Mouse (Mus musculus): ENCODE data around the gene Sctr. TPM values are rescaled to one million over a fixed set of nuclear protein-coding genes. Genes with fewer than 3 reads are reported as not detected.

Gene Sctr
- 0.75 and 1.4 TPM in 2 replicates for polyA plus RNA-seq (2015; fragmentation: Nextera tagmentation; extraction: Ambion mirVana)

DNA sequence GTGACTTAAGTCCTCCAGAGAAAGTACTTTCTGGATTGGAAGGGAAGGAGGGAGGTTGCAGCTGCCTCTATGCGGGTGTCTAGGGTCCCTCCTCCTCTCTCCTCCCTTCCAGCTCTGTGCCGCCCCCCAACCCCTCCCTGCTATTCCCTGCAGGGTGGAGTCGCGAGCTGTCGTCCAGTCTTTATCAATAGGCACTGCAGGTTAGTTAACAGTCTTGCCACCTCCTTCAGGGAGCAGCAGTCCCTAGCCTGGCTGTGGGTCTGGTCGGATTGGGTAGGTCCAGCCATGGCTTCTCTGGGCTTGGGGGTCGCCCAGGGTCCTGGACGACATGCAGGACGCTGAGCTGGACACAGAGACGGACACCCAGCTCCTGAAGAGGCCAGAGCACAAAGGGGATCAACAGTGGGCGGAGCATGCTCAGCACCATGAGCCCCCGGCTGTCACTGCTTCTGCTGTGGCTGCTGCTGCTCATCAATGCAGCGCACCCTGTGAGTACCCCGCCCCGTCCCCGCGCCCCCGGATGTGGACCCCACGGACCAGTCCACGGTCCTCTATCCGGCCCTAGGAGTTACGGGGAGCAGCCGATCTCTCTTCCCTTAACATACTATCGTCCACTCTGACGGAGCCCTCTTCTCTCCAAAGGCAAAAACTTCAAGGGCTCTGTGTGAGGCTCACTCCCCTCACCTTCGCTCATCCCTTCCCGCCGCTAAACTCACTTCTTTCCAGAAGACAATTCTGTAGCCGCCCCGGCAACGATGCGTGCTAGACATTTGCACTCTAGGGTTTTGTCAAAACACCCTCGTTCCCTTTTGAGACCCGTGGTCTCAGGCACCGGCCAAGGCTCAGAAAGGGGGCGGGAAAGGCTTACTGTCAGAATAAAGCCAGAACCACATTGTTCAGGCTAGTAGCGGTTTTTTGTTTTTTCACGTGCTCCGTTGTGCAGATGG is at the start of gene Sctr:
Gene Sctr, plus strand, starts transcription at position 51 of the 947 bp plus-strand sequence.
- WGBS: under 1% methylated on average over 39 of the region's 39 CpGs
- peak within 1 kb of the TSS; percentile 88 for H3K4me2 ChIP-seq
- H3K27me3 ChIP-seq (replicated peaks): peaks cover 7% of the 10 kb centered on the region; the same call in 1 of the 2 replicates
- H3K9me3 ChIP-seq: no peaks in the 10 kb centered on the region
- peaks cover 15% of the 10 kb centered on the region for H3K4me1 ChIP-seq
- H3K36me3 ChIP-seq (replicated peaks): no peaks in the 10 kb centered on the region
- H3K27ac ChIP-seq: no peak within 1 kb of the TSS
- peak within 1 kb of the TSS; percentile 33; the same call in 1 of the 2 replicates for H3K9ac ChIP-seq
- H3K4me3 ChIP-seq: peak within 1 kb of the TSS; percentile 45
- peak; percentile 85 for ATAC-seq (replicated peaks)

GRCm38 (mm10) chr1:119957716-119958222 is 48.9 kb upstream of the Sctr start:
- Histone ChIP-seq H3K4me3 (no peak overlapping the region), H3K4me1 (0 out of 2 replicates have a peak, but pooled peaks cover 4% of the 10 kb centered on the region), H3K9ac (no peak overlapping the region), H3K4me2 (no peak overlapping the region), H3K9me3 (no peaks in the 10 kb centered on the region), H3K27me3 (replicated peaks) (no peaks in the 10 kb centered on the region), H3K27ac (no peak overlapping the region), H3K36me3 (replicated peaks) (no peaks in the 10 kb centered on the region)
- ATAC-seq (replicated peaks): no peak
- WGBS: 65% methylated on average over 9 of the region's 9 CpGs

- 95% methylated on average over 4 of the region's 4 CpGs for WGBS
- no peak overlapping the region for H3K9ac ChIP-seq
- no peak overlapping the region for H3K4me2 ChIP-seq
- no peaks in the 10 kb centered on the region for H3K27me3 ChIP-seq (replicated peaks)
- 0 out of 2 replicates have a peak, but pooled peaks have one; percentile 38 for ATAC-seq (replicated peaks)
- no peaks in the 10 kb centered on the region for H3K36me3 ChIP-seq (replicated peaks)
- no peak overlapping the region for H3K4me3 ChIP-seq
- no peaks in the 10 kb centered on the region for H3K9me3 ChIP-seq
- H3K4me1 ChIP-seq: 0 out of 2 replicates have a peak, but pooled peaks cover 4% of the 10 kb centered on the region
- no peak overlapping the region for H3K27ac ChIP-seq
These were observed 47.2 kb upstream of the Sctr start for GRCm38 (mm10) chr1:119959464-119959863.

- H3K27me3 ChIP-seq (replicated peaks): no peaks in the 10 kb centered on the region
- H3K4me2 ChIP-seq: no peak overlapping the region
- ATAC-seq (replicated peaks): no peak
- H3K36me3 ChIP-seq (replicated peaks): no peaks in the 10 kb centered on the region
- H3K9ac ChIP-seq: no peak overlapping the region
- 0 out of 2 replicates have a peak, but pooled peaks cover under 1% of the 10 kb centered on the region for H3K4me1 ChIP-seq
- H3K9me3 ChIP-seq: no peaks in the 10 kb centered on the region
- H3K27ac ChIP-seq: no peak overlapping the region
- WGBS: 72% methylated on average over 7 of the region's 7 CpGs
- H3K4me3 ChIP-seq: no peak overlapping the region
These were observed 46.8 kb upstream of the Sctr start for GRCm38 (mm10) chr1:119959920-119960319.

DNA sequence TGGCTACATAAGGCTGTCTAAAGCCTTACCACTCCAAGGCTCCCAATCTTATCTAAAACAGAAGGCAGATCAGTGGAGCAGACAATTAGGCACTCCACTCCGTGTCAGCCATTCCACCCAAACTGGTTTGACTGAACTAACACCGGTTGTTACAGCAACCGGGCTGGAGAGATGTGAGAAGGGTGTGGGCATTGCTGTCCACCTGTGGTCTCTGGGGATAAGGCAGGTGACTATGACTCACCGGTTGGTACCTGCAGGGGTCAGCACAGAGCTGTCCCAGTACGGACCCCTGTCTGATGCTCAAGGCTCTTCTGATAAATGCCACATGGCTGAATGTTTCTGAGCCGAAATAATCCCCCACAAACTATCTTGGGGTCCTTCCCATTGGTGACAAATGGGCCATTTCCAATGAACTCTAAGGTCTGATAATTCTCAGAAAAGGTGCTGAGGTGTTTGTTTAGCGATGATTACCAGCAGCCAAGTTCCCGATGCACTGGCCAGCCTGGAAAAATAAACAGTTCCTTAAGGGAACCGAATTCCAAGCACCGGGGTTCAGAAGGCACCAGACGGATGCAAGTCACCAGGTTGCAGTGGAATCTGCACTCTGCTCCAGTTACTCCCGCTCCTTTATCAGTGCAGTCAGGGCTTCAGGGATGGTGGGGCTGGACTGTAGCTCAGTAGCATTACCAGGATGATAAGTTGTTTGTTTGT is 40.7 kb upstream of the Sctr start:
- Histone ChIP-seq H3K4me1 (no peaks in the 10 kb centered on the region), H3K27ac (no peak overlapping the region), H3K9me3 (no peaks in the 10 kb centered on the region), H3K9ac (no peak overlapping the region), H3K27me3 (replicated peaks) (no peaks in the 10 kb centered on the region), H3K4me3 (no peak overlapping the region), H3K36me3 (replicated peaks) (no peaks in the 10 kb centered on the region), H3K4me2 (no peak overlapping the region)
- WGBS: 66% methylated on average over 12 of the region's 12 CpGs
- ATAC-seq (replicated peaks): no peak

- WGBS: 43% methylated on average over 4 of the region's 4 CpGs
These were observed 33.6 kb upstream of the Sctr start for GRCm38 (mm10) chr1:119973117-119973516.

DNA sequence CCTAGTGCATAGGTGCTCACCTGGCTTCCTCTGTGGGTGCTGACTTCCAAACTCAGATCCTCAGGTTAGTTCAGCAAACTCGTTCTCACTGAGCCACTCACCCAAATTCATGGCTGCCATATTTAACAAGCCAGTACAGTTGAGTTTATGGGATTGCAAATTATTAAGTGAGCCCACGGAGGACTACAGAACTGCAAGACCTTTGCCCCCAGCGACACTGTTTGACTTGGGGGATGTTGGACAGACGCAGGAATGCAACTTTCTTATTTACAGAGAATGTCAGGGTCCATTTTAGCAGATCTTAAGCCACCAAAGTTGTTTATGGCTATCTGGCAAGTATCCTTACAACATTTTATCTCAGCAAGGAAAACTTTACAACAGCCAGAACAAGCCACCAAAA is 31.6 kb upstream of the Sctr start:
- Histone ChIP-seq H3K36me3 (replicated peaks) (no peaks in the 10 kb centered on the region), H3K4me3 (no peak overlapping the region), H3K4me2 (no peak overlapping the region), H3K4me1 (no peaks in the 10 kb centered on the region), H3K27me3 (replicated peaks) (no peaks in the 10 kb centered on the region), H3K27ac (no peak overlapping the region), H3K9me3 (no peaks in the 10 kb centered on the region; the same call in 1 of the 2 replicates), H3K9ac (no peak overlapping the region)
- 84% methylated on average over 4 of the region's 4 CpGs for WGBS
- no peak for ATAC-seq (replicated peaks)

More at GRCm38 (mm10) chr1:119973117-119973516, 33.6 kb upstream of the Sctr start:
- Histone ChIP-seq H3K9ac (no peak overlapping the region), H3K36me3 (replicated peaks) (no peaks in the 10 kb centered on the region), H3K27me3 (replicated peaks) (no peaks in the 10 kb centered on the region), H3K9me3 (no peaks in the 10 kb centered on the region), H3K4me2 (no peak overlapping the region), H3K4me3 (no peak overlapping the region), H3K4me1 (no peaks in the 10 kb centered on the region), H3K27ac (no peak overlapping the region)
- ATAC-seq (replicated peaks): no peak

DNA sequence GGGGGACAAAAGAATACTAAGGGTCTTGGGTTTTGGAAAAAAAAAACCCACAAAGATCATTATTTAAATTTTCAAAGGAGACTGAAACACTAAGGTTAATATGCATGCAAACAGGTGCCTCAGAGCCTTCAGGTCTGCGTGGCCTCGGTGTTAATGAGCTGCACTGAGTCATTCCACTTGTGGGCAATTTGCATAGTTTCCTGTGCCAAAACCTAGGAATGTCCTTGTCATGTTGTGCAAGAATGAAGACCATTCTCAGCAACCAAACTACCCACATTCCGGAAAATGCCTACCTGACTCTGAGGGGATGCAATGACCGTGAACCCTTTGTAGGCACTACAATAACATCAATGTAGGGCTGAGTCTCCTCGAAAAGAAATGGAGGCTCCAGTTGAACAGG is 20.1 kb upstream of the Sctr start:
- Histone ChIP-seq H3K9me3 (no peaks in the 10 kb centered on the region), H3K4me1 (no peaks in the 10 kb centered on the region), H3K27me3 (replicated peaks) (no peaks in the 10 kb centered on the region), H3K9ac (no peak overlapping the region), H3K27ac (no peak overlapping the region), H3K4me3 (no peak overlapping the region), H3K4me2 (no peak overlapping the region), H3K36me3 (replicated peaks) (no peaks in the 10 kb centered on the region)
- no peak for ATAC-seq (replicated peaks)
- WGBS: 86% methylated on average over 5 of the region's 5 CpGs

DNA sequence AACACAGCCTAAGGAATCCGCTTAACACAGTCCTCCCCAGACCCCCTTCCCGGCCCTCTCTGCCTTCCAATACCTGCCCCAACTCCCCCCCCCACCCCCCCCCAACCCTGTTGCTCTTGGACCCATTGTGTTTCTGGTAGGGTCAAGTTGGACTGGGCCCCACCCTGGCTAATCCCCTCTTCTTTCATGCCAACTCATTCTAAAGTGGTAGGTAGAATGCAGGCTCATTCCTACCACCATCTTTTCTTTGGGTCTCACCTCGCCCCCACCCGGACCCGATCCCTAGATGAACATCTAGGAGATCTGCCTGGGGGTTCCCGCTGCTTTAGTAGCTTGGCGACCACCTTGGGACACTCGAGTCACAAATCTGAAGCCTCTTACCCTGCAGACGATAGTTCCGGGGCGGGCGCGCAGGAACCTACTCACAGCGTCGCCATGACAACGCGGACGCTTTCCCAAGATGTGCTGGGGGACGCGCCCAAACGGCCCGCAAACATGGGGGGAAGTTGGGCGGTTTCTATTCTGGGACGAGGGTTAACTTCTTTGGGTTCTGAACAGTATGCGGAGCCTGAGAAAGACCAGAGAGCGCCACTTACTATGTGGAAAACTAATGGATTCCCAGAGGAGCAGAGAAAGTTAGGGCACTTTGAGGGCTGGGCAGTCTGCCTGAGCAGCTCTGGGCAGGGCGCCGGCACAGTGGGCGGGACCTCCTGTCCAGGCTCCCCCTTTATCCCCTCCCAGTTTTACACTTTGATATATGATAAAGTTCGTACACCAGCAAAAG is 9.7 kb upstream of the Sctr start, which contains the start of gene Cfap221:
Gene Cfap221, minus strand, starts transcription at position 437 of the 784 bp plus-strand sequence.
- peak; percentile 89 for ATAC-seq (replicated peaks)
- Histone ChIP-seq H3K36me3 (replicated peaks) (no peaks in the 10 kb centered on the region), H3K9me3 (no peaks in the 10 kb centered on the region), H3K27ac (no peak within 1 kb of the TSS), H3K27me3 (replicated peaks) (no peaks in the 10 kb centered on the region), H3K4me1 (peaks cover 6% of the 10 kb centered on the region; the same call in 1 of the 2 replicates), H3K4me2 (peak within 1 kb of the TSS; percentile 73), H3K9ac (peak within 1 kb of the TSS; percentile 17; the same call in 1 of the 2 replicates), H3K4me3 (peak within 1 kb of the TSS; percentile 43)
- 5% methylated on average over 30 of the region's 30 CpGs for WGBS

GRCm38 (mm10) chr1:119997644-119998043 is 9.1 kb upstream of the Sctr start:
- no peaks in the 10 kb centered on the region for H3K36me3 ChIP-seq (replicated peaks)
- no peak overlapping the region for H3K27ac ChIP-seq
- H3K4me2 ChIP-seq: peak overlapping the region; percentile 73
- no peak overlapping the region for H3K9ac ChIP-seq
- no peaks in the 10 kb centered on the region for H3K9me3 ChIP-seq
- ATAC-seq (replicated peaks): peak; percentile 61; the same call in 1 of the 2 replicates
- peak overlapping the region; percentile 43; the same call in 1 of the 2 replicates for H3K4me3 ChIP-seq
- H3K27me3 ChIP-seq (replicated peaks): no peaks in the 10 kb centered on the region
- H3K4me1 ChIP-seq: peaks cover 6% of the 10 kb centered on the region; the same call in 1 of the 2 replicates
- WGBS: 29% methylated on average over 5 of the region's 5 CpGs

GRCm38 (mm10) chr1:120007851-120008588 is 1.3 kb downstream of the Sctr start:
- 22% methylated on average over 11 of the region's 11 CpGs for WGBS
- Histone ChIP-seq H3K36me3 (replicated peaks) (no peaks in the 10 kb centered on the region), H3K4me1 (peaks cover 15% of the 10 kb centered on the region), H3K27ac (no peak overlapping the region), H3K9ac (0 out of 2 replicates have a peak overlapping the region, but pooled peaks have one; percentile 33), H3K4me3 (peak overlapping the region; percentile 45), H3K4me2 (peak overlapping the region; percentile 88), H3K9me3 (no peaks in the 10 kb centered on the region), H3K27me3 (replicated peaks) (peaks cover 7% of the 10 kb centered on the region; the same call in 1 of the 2 replicates)
- no peak for ATAC-seq (replicated peaks)
